Comparison of ENCODE assay signal across 8 mouse cellular contexts in genomic region chr13:65113239-65113638, GRCm38 (mm10). TPM values are rescaled to one million over a fixed set of nuclear protein-coding genes. Genes with fewer than 3 reads are reported as not detected.
DNase-seq lines count a peak whose midpoint lies in the region; ATAC-seq and TF ChIP-seq lines count a peak whose summit lies in the region.

No protein-coding gene starts in this region.

- H3K27me3 ChIP-seq in lung, embryonic 15.5 days: no peaks in the 10 kb centered on the region
- H3K27me3 ChIP-seq in embryonic facial prominence, embryonic 15.5 days: no peaks in the 10 kb centered on the region
- H3K27me3 ChIP-seq in limb, embryonic 10.5 days (ENCODE audit: low read depth, poor library complexity, severe bottlenecking): no peaks in the 10 kb centered on the region

- peak overlapping the region; percentile 90 for H3K9ac ChIP-seq in lung, embryonic 15.5 days
- H3K9ac ChIP-seq in embryonic facial prominence, embryonic 15.5 days: peak overlapping the region; percentile 86

- peak overlapping the region; percentile 88 for H3K4me3 ChIP-seq in lung, embryonic 15.5 days
- peak overlapping the region; percentile 82 for H3K4me3 ChIP-seq in embryonic facial prominence, embryonic 15.5 days (replicated peaks)
- H3K4me3 ChIP-seq in limb, embryonic 10.5 days: peak overlapping the region; percentile 90
- peak overlapping the region; percentile 96 for H3K4me3 ChIP-seq in olfactory bulb, adult 2 months (ENCODE audit: insufficient read depth, low read depth, low read length)

- no peaks in the 10 kb centered on the region for H3K9me3 ChIP-seq in lung, embryonic 15.5 days
- H3K9me3 ChIP-seq in embryonic facial prominence, embryonic 15.5 days (replicated peaks): 0 out of 2 replicates have a peak, but pooled peaks cover 3% of the 10 kb centered on the region
- H3K9me3 ChIP-seq in limb, embryonic 10.5 days (replicated peaks): no peaks in the 10 kb centered on the region

- peak overlapping the region; percentile 70 for H3K4me2 ChIP-seq in lung, embryonic 15.5 days
- peak overlapping the region; percentile 67 for H3K4me2 ChIP-seq in embryonic facial prominence, embryonic 15.5 days (replicated peaks)

- H3K36me3 ChIP-seq in lung, embryonic 15.5 days: no peaks in the 10 kb centered on the region
- no peaks in the 10 kb centered on the region for H3K36me3 ChIP-seq in embryonic facial prominence, embryonic 15.5 days
- H3K36me3 ChIP-seq in limb, embryonic 10.5 days: no peaks in the 10 kb centered on the region

- H3K4me1 ChIP-seq in lung, embryonic 15.5 days: peaks cover 5% of the 10 kb centered on the region; the same call in 1 of the 2 replicates
- H3K4me1 ChIP-seq in embryonic facial prominence, embryonic 15.5 days: no peaks in the 10 kb centered on the region
- peaks cover 10% of the 10 kb centered on the region for H3K4me1 ChIP-seq in limb, embryonic 10.5 days
- H3K4me1 ChIP-seq in olfactory bulb, adult 2 months (ENCODE audit: control insufficient read depth, insufficient read depth, low read length): peaks cover 2% of the 10 kb centered on the region; the same call in 1 of the 2 replicates

- ATAC-seq in lung, embryonic 15.5 days (ENCODE audit: borderline replicate concordance, extremely low read depth, low FRiP score, low TSS enrichment): 0 out of 2 replicates have a peak, but pooled peaks have one; percentile 36
- no peak for ATAC-seq in embryonic facial prominence, embryonic 15.5 days (ENCODE audit: insufficient number of reproducible peaks, low FRiP score, low TSS enrichment, low read depth)

- DNase-seq in lung, postnatal 25 days (ENCODE audit: low spot score): no peak
- no peak for DNase-seq in limb, embryonic 10.5 days (ENCODE audit: low spot score)
- DNase-seq in natural killer cell, adult 2 months (ENCODE audit: low spot score in 2 of 2): no peak
- DNase-seq in retina, embryonic 14.5 days (ENCODE audit: low spot score): no peak
- no peak for DNase-seq in adrenal gland, postnatal 36 days

- peak overlapping the region; percentile 92 for H3K27ac ChIP-seq in lung, embryonic 15.5 days
- peak overlapping the region; percentile 91 for H3K27ac ChIP-seq in embryonic facial prominence, embryonic 15.5 days (replicated peaks)
- peak overlapping the region; percentile 93 for H3K27ac ChIP-seq in limb, embryonic 10.5 days
- peak overlapping the region; percentile 42; the same call in 1 of the 2 replicates for H3K27ac ChIP-seq in olfactory bulb, adult 2 months (ENCODE audit: insufficient read depth, low read depth, low read length)

- no peak for TF ChIP-seq CTCF in olfactory bulb, adult 2 months (IDR thresholded peaks at IDR 0.05; ENCODE audit: insufficient read depth, low read depth, low read length)

- 62% methylated on average over 3 of the region's 3 CpGs for WGBS in lung, embryonic 15.5 days
- WGBS in embryonic facial prominence, embryonic 15.5 days: 61% methylated on average over 3 of the region's 3 CpGs
- 67% methylated on average over 3 of the region's 3 CpGs for WGBS in limb, embryonic 10.5 days
- WGBS in olfactory bulb, adult 2 months: 57% methylated on average over 3 of the region's 3 CpGs

- TF ChIP-seq POLR2A in olfactory bulb, adult 2 months (IDR thresholded peaks at IDR 0.05; ENCODE audit: insufficient read depth, low read depth, low read length): no peak

RNA-seq across cellular contexts. Expression of gene Mfsd14b, which starts 0.5 kb away (rescaled TPM):
- polyA plus RNA-seq in lung, embryonic 15.5 days (2015; fragmentation: Nextera tagmentation; extraction: Ambion mirVana): 63.0 and 64.8 TPM in 2 replicates
- 62.2 and 65.5 TPM in 2 replicates for polyA plus RNA-seq in embryonic facial prominence, embryonic 15.5 days (2015; fragmentation: Nextera tagmentation; extraction: Ambion mirVana)
- 39.5 and 50.6 TPM in 2 replicates for polyA plus RNA-seq in limb, embryonic 10.5 days (2016; fragmentation: Nextera tagmentation; extraction: Ambion mirVana)
- not detected in 2 replicates for polyA plus RNA-seq in olfactory bulb, adult 2 months (2012; ENCODE audit: insufficient read depth, insufficient read length, low replicate concordance, missing spikeins)
- 10 to 100 TPM; 43.1 to 53.7 TPM for total RNA-seq in adrenal gland, postnatal 36 days (2021)

RNA-seq across cellular contexts. Expression of gene Olfr465-ps1, which starts 24.6 kb away (rescaled TPM):
- not detected in 2 replicates for polyA plus RNA-seq in lung, embryonic 15.5 days (2015; fragmentation: Nextera tagmentation; extraction: Ambion mirVana)
- polyA plus RNA-seq in embryonic facial prominence, embryonic 15.5 days (2015; fragmentation: Nextera tagmentation; extraction: Ambion mirVana): not detected in 2 replicates
- polyA plus RNA-seq in limb, embryonic 10.5 days (2016; fragmentation: Nextera tagmentation; extraction: Ambion mirVana): not detected in 2 replicates
- not detected in 2 replicates for polyA plus RNA-seq in olfactory bulb, adult 2 months (2012; ENCODE audit: insufficient read depth, insufficient read length, low replicate concordance, missing spikeins)
- not detected for total RNA-seq in adrenal gland, postnatal 36 days (2021)

RNA-seq across cellular contexts. Expression of gene Olfr466, which starts 36.8 kb away (rescaled TPM):
- not detected in 2 replicates for polyA plus RNA-seq in lung, embryonic 15.5 days (2015; fragmentation: Nextera tagmentation; extraction: Ambion mirVana)
- polyA plus RNA-seq in embryonic facial prominence, embryonic 15.5 days (2015; fragmentation: Nextera tagmentation; extraction: Ambion mirVana): not detected in 2 replicates
- polyA plus RNA-seq in limb, embryonic 10.5 days (2016; fragmentation: Nextera tagmentation; extraction: Ambion mirVana): not detected in 2 replicates
- polyA plus RNA-seq in olfactory bulb, adult 2 months (2012; ENCODE audit: insufficient read depth, insufficient read length, low replicate concordance, missing spikeins): not detected in 2 replicates
- total RNA-seq in adrenal gland, postnatal 36 days (2021): not detected

Comparison
In these comparisons a context has a peak if more than half of its experiments do, and no peak if none do; other contexts are left out.
1. H3K27ac ChIP-seq: peak in every context shown above with its lines; median percentile 93 in limb, embryonic 10.5 days; 92 in lung, embryonic 15.5 days; 91 in embryonic facial prominence, embryonic 15.5 days; 42 in olfactory bulb, adult 2 months.